Mouse (Mus musculus): ENCODE results near the gene Lpp. TPM values are rescaled to one million over a fixed set of nuclear protein-coding genes. Genes with fewer than 3 reads are reported as not detected.
A peak's percentile ranks its signal among the peaks of the same experiment; 100 is the strongest.

Lpp gene
- polyA plus RNA-seq, 1 experiment from 2014 or later = 65.1 TPM

DNA sequence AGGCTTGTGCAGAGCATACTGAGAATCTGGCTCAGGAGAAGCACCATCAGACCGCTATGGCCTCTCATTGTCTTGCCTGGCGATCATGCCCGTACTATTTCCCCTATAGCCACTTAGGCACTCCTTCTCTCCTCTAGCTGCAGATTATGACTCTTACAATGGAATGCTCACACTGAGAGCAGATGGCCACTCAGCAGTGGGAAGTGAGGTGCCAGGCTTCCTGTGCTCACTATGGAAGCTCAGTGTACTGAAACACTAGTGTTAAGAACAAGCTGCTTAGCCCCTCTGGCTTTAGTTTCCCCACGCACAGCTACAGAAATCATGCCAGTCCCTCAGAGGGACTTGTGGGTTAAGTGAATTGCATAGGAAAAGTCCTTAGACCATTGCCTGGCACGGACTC is 2.7 kb upstream of the Lpp start:
- DNase-seq (ENCODE audit: low spot score) = no peak
- Histone ChIP-seq H3K9me3 (0 out of 2 replicates have a peak, but pooled peaks cover 2% of the 10 kb centered on the region), H3K36me3 (no peaks in the 10 kb centered on the region), H3K4me1 (peaks cover 10% of the 10 kb centered on the region; the same call in 1 of the 2 replicates), H3K27ac (0 out of 2 replicates have a peak overlapping the region, but pooled peaks have one; percentile 31), H3K27me3 (ENCODE audit: insufficient read depth, poor library complexity, severe bottlenecking) (no peaks in the 10 kb centered on the region), H3K4me3 (no peak overlapping the region)
- 75% methylated on average over 5 of the region's 5 CpGs for WGBS

DNA sequence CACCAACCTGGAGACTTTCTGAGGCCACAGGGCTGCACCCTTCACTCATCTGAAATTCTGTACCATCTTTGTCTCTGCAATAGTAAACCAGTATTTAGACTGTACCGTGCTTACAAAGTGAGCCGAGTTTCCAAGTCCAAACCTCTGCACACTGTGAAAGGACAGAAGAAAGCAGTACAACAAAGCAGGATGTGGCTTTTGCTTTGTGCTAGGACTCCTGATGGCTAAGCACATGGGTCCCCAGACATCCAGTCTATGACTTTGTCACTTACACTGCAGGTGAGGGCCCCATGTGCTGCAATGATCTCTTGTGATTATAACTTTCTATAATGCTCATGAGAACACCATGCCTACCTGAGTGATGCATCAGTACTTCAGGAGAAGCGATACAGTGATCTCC is 2.2 kb upstream of the Lpp start:
- DNase-seq (ENCODE audit: low spot score) = no peak
- H3K4me1 ChIP-seq = peaks cover 11% of the 10 kb centered on the region; the same call in 1 of the 2 replicates
- WGBS = 85% methylated on average over 3 of the region's 3 CpGs

DNA sequence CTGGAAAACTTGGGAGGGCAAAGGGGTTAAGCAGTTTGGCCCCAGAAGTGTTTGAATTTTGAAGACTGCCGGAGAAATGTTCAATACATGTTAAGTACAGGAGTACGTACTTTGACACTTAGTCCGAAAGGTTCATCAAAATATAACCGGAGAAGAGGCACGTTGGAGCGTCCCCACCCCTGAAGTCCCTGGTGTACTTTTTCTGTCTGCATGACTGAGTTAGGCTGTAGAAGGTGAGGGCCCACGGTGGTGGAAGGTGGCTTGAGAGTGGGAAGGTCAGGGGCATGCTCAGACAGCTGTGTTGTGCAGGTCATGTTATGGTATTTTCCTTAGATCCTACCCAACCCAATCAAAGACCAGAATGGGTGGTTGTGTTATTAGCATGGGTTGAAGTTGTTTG is 1.4 kb upstream of the Lpp start:
- Histone ChIP-seq H3K27me3 (ENCODE audit: insufficient read depth, poor library complexity, severe bottlenecking) (no peaks in the 10 kb centered on the region), H3K4me3 (no peak overlapping the region), H3K4me1 (peaks cover 19% of the 10 kb centered on the region), H3K27ac (peak overlapping the region; percentile 100), H3K36me3 (no peaks in the 10 kb centered on the region), H3K9me3 (0 out of 2 replicates have a peak, but pooled peaks cover 2% of the 10 kb centered on the region)
- WGBS = 89% methylated on average over 7 of the region's 7 CpGs
- DNase-seq (ENCODE audit: low spot score) = peak; percentile 64

More for the DNA sequence above, 2.2 kb upstream of the Lpp start:
- Histone ChIP-seq H3K36me3 (no peaks in the 10 kb centered on the region), H3K27me3 (ENCODE audit: insufficient read depth, poor library complexity, severe bottlenecking) (no peaks in the 10 kb centered on the region), H3K4me3 (no peak overlapping the region), H3K27ac (0 out of 2 replicates have a peak overlapping the region, but pooled peaks have one; percentile 31), H3K9me3 (0 out of 2 replicates have a peak, but pooled peaks cover 2% of the 10 kb centered on the region)

DNA sequence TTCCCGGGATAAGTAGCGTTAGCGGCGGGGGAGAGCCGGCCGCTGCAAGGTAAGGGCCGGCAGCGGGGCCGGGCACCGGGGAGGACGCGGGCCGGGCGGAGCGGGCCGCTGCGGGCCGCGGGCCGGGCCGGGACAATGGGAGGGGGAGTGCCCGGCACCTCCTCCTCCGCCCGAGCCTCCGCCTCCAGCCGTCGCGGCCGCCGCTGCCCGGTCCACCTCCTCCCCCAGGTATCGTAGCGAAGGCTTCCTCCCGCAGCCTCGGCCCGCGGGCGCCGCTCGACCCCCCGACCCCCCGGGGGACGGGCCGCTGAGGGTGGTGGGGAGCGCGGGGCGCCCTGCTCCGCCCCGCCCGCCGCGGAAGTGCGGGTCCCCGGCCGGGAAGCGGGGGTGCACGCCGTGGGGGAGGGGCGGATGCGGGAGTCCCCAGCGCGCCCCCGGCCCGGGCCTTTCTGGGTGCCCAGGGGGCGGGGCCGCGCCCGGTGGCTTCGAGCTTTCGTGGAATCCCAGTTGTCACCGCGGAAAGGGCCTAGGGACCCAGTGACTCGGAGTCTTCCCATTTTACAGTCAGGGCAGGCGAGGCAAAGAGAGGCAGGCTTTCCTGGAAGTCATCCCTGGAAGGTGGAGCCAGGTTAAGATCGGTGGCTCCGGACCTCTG is 376 bp downstream of the Lpp start:
- DNase-seq (ENCODE audit: low spot score) = peak; percentile 78
- peaks cover 36% of the 10 kb centered on the region for H3K4me1 ChIP-seq
- no peaks in the 10 kb centered on the region for H3K36me3 ChIP-seq
- peak overlapping the region; percentile 96 for H3K4me3 ChIP-seq
- H3K27ac ChIP-seq = peak overlapping the region; percentile 100
- no peaks in the 10 kb centered on the region for H3K9me3 ChIP-seq
- no peaks in the 10 kb centered on the region for H3K27me3 ChIP-seq (ENCODE audit: insufficient read depth, poor library complexity, severe bottlenecking)
- WGBS = 1% methylated on average over 71 of the region's 76 CpGs

DNA sequence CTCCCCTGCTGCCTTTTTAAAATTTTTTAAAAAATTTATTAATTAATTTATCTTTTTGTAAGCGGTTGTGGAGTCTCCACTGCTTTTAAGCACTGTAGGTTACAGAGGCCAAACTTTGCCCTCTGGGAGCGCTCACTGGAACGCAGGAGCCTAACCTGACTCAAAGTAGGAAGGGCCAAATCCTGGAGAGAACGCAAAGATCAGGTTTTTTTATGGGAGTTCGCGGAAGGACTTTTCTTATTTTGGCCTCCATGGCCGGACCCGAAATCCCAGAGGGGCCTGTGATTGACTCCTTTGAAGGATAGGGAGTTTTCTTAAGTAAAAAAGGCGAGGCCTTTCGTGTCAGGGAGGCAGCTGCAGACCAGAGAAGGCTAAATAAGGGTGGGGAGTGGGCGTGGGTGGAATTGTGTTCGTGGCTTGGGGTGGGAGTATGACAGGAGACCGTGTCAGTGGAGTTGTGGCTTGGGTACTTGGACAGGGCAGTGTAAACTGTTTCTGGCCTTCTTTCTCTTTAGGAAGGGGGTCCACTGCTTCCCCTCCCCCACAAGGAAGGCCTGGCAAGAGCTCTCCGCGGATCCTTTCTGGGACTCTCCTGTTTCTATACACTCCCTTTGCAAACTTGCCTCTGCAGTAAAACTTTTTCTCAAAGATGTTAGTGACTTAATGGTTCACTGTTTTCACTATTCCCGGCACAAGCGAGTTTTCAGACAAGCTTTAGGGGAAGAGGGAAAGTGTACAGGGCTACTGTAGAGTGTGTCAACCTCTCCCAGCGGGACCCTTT is 1.1 kb downstream of the Lpp start:
- Histone ChIP-seq H3K27me3 (ENCODE audit: insufficient read depth, poor library complexity, severe bottlenecking) (no peaks in the 10 kb centered on the region), H3K36me3 (no peaks in the 10 kb centered on the region), H3K27ac (peak overlapping the region; percentile 100), H3K9me3 (no peaks in the 10 kb centered on the region), H3K4me1 (peaks cover 42% of the 10 kb centered on the region), H3K4me3 (peak overlapping the region; percentile 96)
- DNase-seq (ENCODE audit: low spot score) = peak; percentile 75
- WGBS = 5% methylated on average over 18 of the region's 18 CpGs

DNA sequence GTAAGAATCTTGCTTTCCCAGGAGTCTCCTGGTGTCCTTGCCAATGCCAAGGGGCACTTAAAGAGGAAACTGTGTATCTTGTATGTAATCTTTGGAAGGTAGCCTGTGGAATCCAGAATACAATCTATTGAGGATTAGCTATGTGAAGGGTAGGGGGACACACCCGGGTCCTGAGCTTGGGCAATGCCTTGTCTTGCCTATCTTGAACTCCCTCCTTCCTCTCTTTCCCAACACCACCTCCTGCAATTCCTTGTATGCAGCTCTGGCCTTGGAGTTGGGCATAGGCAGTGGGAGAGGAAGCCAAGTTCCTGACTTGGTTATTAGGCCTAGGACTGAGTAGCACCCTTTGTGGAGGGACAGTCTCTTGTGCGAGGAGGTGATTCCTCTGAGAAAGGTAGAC is 1.8 kb downstream of the Lpp start:
- Histone ChIP-seq H3K9me3 (no peaks in the 10 kb centered on the region), H3K36me3 (no peaks in the 10 kb centered on the region), H3K4me1 (peaks cover 47% of the 10 kb centered on the region), H3K27me3 (ENCODE audit: insufficient read depth, poor library complexity, severe bottlenecking) (no peaks in the 10 kb centered on the region), H3K27ac (peak overlapping the region; percentile 100), H3K4me3 (peak overlapping the region; percentile 96)
- WGBS = 70% methylated on average over 2 of the region's 2 CpGs
- DNase-seq (ENCODE audit: low spot score) = no peak

DNA sequence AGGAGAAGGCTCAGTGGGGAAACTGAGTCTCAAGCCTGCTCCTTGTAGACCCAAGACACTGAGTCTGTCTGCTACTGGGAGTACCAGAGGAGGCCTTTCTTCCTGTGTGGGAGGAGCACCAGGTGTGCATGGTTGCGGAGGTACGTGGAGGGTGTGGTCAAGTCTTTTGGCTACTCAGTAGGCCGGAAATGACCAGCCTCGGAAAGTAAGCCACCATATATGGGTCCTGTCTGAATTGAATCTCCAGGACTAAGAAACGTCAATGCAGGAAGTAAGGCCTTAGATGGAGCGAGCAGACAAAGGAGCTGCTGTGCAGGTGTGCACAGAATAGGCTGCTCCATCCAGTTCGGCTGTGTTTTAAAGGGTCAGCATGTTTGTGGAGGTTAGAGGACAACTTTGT is 3.2 kb downstream of the Lpp start:
- no peak for DNase-seq (ENCODE audit: low spot score)
- Histone ChIP-seq H3K36me3 (no peaks in the 10 kb centered on the region), H3K27ac (0 out of 2 replicates have a peak overlapping the region, but pooled peaks have one; percentile 6), H3K4me1 (peaks cover 47% of the 10 kb centered on the region), H3K27me3 (ENCODE audit: insufficient read depth, poor library complexity, severe bottlenecking) (no peaks in the 10 kb centered on the region), H3K9me3 (no peaks in the 10 kb centered on the region), H3K4me3 (no peak overlapping the region)
- WGBS = 84% methylated on average over 7 of the region's 7 CpGs

DNA sequence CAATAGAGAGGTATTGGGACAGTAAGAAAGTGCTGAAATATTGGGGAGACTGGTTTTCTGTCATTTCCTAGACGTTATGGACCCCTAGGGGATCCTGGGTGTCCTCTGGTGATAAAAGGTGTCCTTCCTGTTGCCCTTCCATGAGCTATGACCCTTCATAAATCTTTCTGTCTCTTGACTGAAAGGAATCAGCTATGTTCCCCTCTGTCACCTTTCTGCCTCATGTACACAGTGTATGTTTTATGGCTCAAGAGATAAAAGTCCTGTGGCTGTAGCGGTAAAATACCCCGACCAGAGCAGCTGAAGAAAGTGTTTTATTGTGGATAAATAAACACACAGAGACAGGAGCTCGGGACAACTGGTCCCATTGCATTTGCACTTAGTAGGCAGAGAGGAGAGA is 5.2 kb downstream of the Lpp start:
- no peak overlapping the region for H3K4me3 ChIP-seq
- no peaks in the 10 kb centered on the region for H3K9me3 ChIP-seq
- DNase-seq (ENCODE audit: low spot score) = no peak
- peaks cover 49% of the 10 kb centered on the region for H3K4me1 ChIP-seq
- H3K27me3 ChIP-seq (ENCODE audit: insufficient read depth, poor library complexity, severe bottlenecking) = no peaks in the 10 kb centered on the region
- 0 out of 2 replicates have a peak overlapping the region, but pooled peaks have one; percentile 29 for H3K27ac ChIP-seq
- H3K36me3 ChIP-seq = peaks cover 6% of the 10 kb centered on the region
- WGBS = 48% methylated on average over 4 of the region's 4 CpGs

DNA sequence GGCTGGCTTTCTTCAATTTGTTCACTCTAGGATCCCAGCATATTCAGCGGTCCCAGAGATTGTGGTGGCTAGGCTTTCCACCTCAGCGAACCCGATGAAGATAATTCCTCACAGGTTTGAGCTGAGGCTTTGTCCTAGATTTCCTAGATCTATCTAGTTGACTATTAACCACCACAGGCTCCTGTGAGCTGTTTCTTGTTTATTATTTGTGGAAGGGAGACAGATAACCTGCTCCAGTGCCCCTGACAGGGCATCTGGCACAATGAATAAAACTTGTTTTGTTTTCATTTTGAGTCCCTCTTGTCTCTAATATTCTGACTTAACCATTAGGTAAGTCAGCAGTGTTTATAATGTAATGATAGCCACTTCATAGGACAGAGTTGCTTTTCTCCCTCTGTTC is 5.6 kb downstream of the Lpp start:
- Histone ChIP-seq H3K4me1 (peaks cover 49% of the 10 kb centered on the region), H3K27me3 (ENCODE audit: insufficient read depth, poor library complexity, severe bottlenecking) (no peaks in the 10 kb centered on the region), H3K9me3 (no peaks in the 10 kb centered on the region), H3K4me3 (no peak overlapping the region), H3K27ac (no peak overlapping the region; the same call in 1 of the 2 replicates), H3K36me3 (peaks cover 10% of the 10 kb centered on the region)
- DNase-seq (ENCODE audit: low spot score) = no peak
- 90% methylated on average over 3 of the region's 3 CpGs for WGBS

DNA sequence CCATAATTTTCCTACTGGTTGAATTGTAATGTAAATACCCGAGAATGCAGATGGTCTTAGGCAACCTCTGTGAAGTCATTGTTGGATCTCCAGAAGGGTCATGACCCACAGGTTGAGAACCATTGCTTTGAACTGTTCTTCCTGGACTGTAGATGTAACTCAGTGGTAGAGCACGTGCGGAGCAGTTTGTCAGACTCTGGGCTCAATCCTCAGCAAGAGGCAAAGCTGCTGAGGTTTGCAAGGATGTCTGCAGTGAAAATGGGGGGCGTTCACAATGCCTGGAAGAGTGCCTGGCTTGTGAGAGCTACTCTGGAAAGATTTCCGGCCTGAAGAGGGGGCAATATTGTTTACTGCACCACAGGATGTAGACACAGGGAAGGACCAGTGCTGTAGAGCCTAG is 6.2 kb downstream of the Lpp start:
- H3K27ac ChIP-seq = no peak overlapping the region

DNA sequence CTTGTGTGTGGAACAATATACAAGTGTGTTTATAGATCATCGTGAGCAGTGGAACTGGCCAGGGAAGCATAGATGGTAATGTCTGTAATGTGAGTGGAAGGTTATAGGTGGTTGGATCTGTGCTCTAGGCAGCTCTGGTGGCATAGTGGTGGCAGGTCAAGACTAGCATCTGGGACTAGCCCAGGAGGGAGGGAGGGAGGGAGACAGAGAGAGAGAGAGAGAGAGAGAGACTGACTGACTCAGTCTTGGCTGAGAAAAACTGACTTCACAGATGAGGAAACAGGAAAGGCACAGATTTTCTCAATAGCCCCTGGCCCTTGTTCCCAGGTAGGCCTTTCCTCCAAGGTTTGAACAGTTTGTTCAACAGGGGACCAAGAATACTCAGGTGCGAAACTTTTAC is 7.5 kb downstream of the Lpp start:
- H3K27ac ChIP-seq = no peak overlapping the region
- H3K9me3 ChIP-seq = 0 out of 2 replicates have a peak, but pooled peaks cover 3% of the 10 kb centered on the region
- no peaks in the 10 kb centered on the region for H3K27me3 ChIP-seq (ENCODE audit: insufficient read depth, poor library complexity, severe bottlenecking)
- no peak overlapping the region for H3K4me3 ChIP-seq
- peak; percentile 55 for DNase-seq (ENCODE audit: low spot score)
- H3K36me3 ChIP-seq = peaks cover 29% of the 10 kb centered on the region
- peaks cover 39% of the 10 kb centered on the region for H3K4me1 ChIP-seq
- WGBS = 93% methylated on average over 2 of the region's 2 CpGs

More for the DNA sequence above, 6.2 kb downstream of the Lpp start:
- DNase-seq (ENCODE audit: low spot score) = no peak
- H3K4me1 ChIP-seq = peaks cover 48% of the 10 kb centered on the region
- WGBS = 70% methylated on average over 5 of the region's 5 CpGs
- H3K9me3 ChIP-seq = no peaks in the 10 kb centered on the region
- no peak overlapping the region for H3K4me3 ChIP-seq
- peaks cover 16% of the 10 kb centered on the region for H3K36me3 ChIP-seq
- H3K27me3 ChIP-seq (ENCODE audit: insufficient read depth, poor library complexity, severe bottlenecking) = no peaks in the 10 kb centered on the region

DNA sequence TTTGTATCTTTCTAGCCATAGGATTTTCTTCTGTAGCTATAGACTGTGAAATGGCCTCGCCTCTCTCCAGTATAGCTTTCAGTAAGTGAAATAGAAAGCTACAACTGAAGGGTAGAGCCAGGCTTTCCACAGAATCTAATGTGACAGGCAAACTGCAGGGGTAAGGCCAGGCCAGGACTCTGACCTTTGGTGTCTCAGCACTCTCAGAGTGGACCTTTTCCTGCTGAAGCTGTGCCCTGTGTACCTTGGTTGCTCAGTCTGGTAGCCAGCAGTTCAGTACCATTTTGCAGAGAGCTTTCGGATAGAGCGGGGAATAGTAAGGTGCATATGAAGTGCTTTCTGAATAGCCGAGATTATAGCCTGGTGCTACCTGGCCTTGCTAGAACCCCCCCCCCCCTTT is 9.5 kb downstream of the Lpp start:
- Histone ChIP-seq H3K36me3 (peaks cover 43% of the 10 kb centered on the region), H3K4me1 (peaks cover 22% of the 10 kb centered on the region), H3K27ac (no peak overlapping the region), H3K4me3 (no peak overlapping the region), H3K27me3 (ENCODE audit: insufficient read depth, poor library complexity, severe bottlenecking) (no peaks in the 10 kb centered on the region), H3K9me3 (peaks cover 3% of the 10 kb centered on the region; the same call in 1 of the 2 replicates)
- peak; percentile 42 for DNase-seq (ENCODE audit: low spot score)
- 88% methylated on average over 4 of the region's 4 CpGs for WGBS
